Mouse (Mus musculus) liver, embryonic 12.5 days (tissue): ENCODE data around the gene Ube2n. TPM values are rescaled to one million over a fixed set of nuclear protein-coding genes. Genes with fewer than 3 reads are reported as not detected.
"Not testable (repeated sequence)": the region's sequence is repeated elsewhere in the genome, so short reads cannot be mapped to it uniquely, and the experiment has no call there.

Experiments used
- ATAC-seq: fragments of 200-750 bp; cut with Nextera tagmentation; 2 replicates; pipeline ENCODE4 v1.8.0; 2017; ENCODE audit warnings: moderate number of reproducible peaks, mild to moderate bottlenecking, moderate library complexity
- H3K27ac ChIP-seq: fragments of 300-500 bp; sonication (generic); 2 replicates; pipeline ENCODE4 v1.5.1; 2016; ENCODE audit warnings: mild to moderate bottlenecking
- H3K27me3 ChIP-seq: fragments of 300-500 bp; sonication (generic); replicated peaks from 2 replicates; pipeline ENCODE4 v1.6.1; 2016; ENCODE audit warnings: mild to moderate bottlenecking, moderate library complexity
- H3K36me3 ChIP-seq: fragments of 300-500 bp; sonication (generic); 2 replicates; pipeline ENCODE4 v1.6.1; 2016; ENCODE audit warnings: mild to moderate bottlenecking, moderate library complexity
- H3K4me1 ChIP-seq: fragments of 300-500 bp; sonication (generic); 2 replicates; pipeline ENCODE4 v1.6.1; 2016
- H3K4me2 ChIP-seq: fragments of 300-500 bp; sonication (generic); 2 replicates; pipeline ENCODE4 v1.6.1; 2016; ENCODE audit warnings: mild to moderate bottlenecking, moderate library complexity
- H3K4me3 ChIP-seq: fragments of 300-500 bp; sonication (generic); 2 replicates; pipeline ENCODE4 v1.5.1; 2016; ENCODE audit warnings: mild to moderate bottlenecking, moderate library complexity
- H3K9ac ChIP-seq: fragments of 300-500 bp; sonication (generic); 2 replicates; pipeline ENCODE4 v1.6.1; 2016; ENCODE audit warnings: mild to moderate bottlenecking, moderate library complexity
- H3K9me3 ChIP-seq: fragments of 300-500 bp; sonication (generic); replicated peaks from 2 replicates; pipeline ENCODE4 v1.6.1; 2016; ENCODE audit warnings: mild to moderate bottlenecking, moderate library complexity
- WGBS: fragments of 180-500 bp; shearing (Covaris S2); methylation state at CpG from one replicate; pipeline ENCODE4 v1.1.7; 2016; ENCODE audit not compliant: insufficient replicate concordance; 5-methylcytosine and 5-hydroxymethylcytosine counted together
- polyA plus RNA-seq: library from polyadenylated mRNA; unstranded; fragments of >200 nt; fragmentation: Nextera tagmentation; extraction: Ambion mirVana; gene quantifications from 2 replicates; pipeline ENCODE4 v1.2.1, GENCODE M21; 2016

Ube2n gene
- polyA plus RNA-seq, 1 experiment from 2014 or later = 193 TPM

GRCm38 (mm10) chr10:95545051-95545450, 30.1 kb downstream of the Ube2n start:
- H3K9ac ChIP-seq = no peak overlapping the region
- no peaks in the 10 kb centered on the region for H3K9me3 ChIP-seq
- H3K4me1 ChIP-seq = no peaks in the 10 kb centered on the region
- 74% methylated on average over 4 of the region's 4 CpGs for WGBS
- ATAC-seq = no peak
- H3K27ac ChIP-seq = no peak overlapping the region
- H3K36me3 ChIP-seq = peaks cover 72% of the 10 kb centered on the region
- H3K4me3 ChIP-seq = no peak overlapping the region
- H3K27me3 ChIP-seq = no peaks in the 10 kb centered on the region
- no peak overlapping the region for H3K4me2 ChIP-seq

- Histone ChIP-seq H3K4me3 (no peak overlapping the region), H3K27ac (no peak overlapping the region), H3K9me3 (no peaks in the 10 kb centered on the region), H3K4me2 (no peak overlapping the region), H3K4me1 (no peaks in the 10 kb centered on the region), H3K9ac (no peak overlapping the region), H3K27me3 (no peaks in the 10 kb centered on the region), H3K36me3 (peaks cover 83% of the 10 kb centered on the region)
- ATAC-seq = no peak
- 90% methylated on average over 2 of the region's 2 CpGs for WGBS
Observed at GRCm38 (mm10) chr10:95546178-95546577, 31.2 kb downstream of the Ube2n start.

- Histone ChIP-seq H3K9me3 (no peaks in the 10 kb centered on the region), H3K27ac (no peak overlapping the region), H3K4me2 (no peak overlapping the region), H3K9ac (no peak overlapping the region), H3K27me3 (no peaks in the 10 kb centered on the region), H3K4me1 (peaks cover 7% of the 10 kb centered on the region), H3K4me3 (no peak overlapping the region), H3K36me3 (peaks cover 95% of the 10 kb centered on the region)
- ATAC-seq = no peak
- 81% methylated on average over 11 of the region's 11 CpGs for WGBS
Observed at GRCm38 (mm10) chr10:95548154-95548826, 33.3 kb downstream of the Ube2n start.

- peaks cover 14% of the 10 kb centered on the region for H3K4me1 ChIP-seq
- peaks cover 97% of the 10 kb centered on the region for H3K36me3 ChIP-seq
- H3K4me3 ChIP-seq, ATAC-seq, H3K27me3 ChIP-seq, H3K27ac ChIP-seq, H3K9ac ChIP-seq, H3K4me2 ChIP-seq, H3K9me3 ChIP-seq: not testable (repeated sequence)
- WGBS = 80% methylated on average over 5 of the region's 5 CpGs
Observed at GRCm38 (mm10) chr10:95549080-95549479, 34.1 kb downstream of the Ube2n start.

GRCm38 (mm10) chr10:95550506-95550905, 35.6 kb downstream of the Ube2n start:
- no peaks in the 10 kb centered on the region for H3K27me3 ChIP-seq
- WGBS = 47% methylated on average over 1 of the region's 1 CpGs
- no peak overlapping the region for H3K9ac ChIP-seq
- no peak overlapping the region for H3K27ac ChIP-seq
- peaks cover 28% of the 10 kb centered on the region for H3K4me1 ChIP-seq
- ATAC-seq = no peak
- peaks cover 97% of the 10 kb centered on the region for H3K36me3 ChIP-seq
- no peak overlapping the region for H3K4me3 ChIP-seq
- no peak overlapping the region for H3K4me2 ChIP-seq
- no peaks in the 10 kb centered on the region for H3K9me3 ChIP-seq

- Histone ChIP-seq H3K9ac (no peak overlapping the region), H3K4me2 (no peak overlapping the region), H3K36me3 (peaks cover 97% of the 10 kb centered on the region), H3K9me3 (no peaks in the 10 kb centered on the region), H3K4me3 (no peak overlapping the region), H3K4me1 (peaks cover 37% of the 10 kb centered on the region), H3K27ac (no peak overlapping the region), H3K27me3 (no peaks in the 10 kb centered on the region)
- no peak for ATAC-seq
Observed at GRCm38 (mm10) chr10:95551752-95552151, 36.8 kb downstream of the Ube2n start.

GRCm38 (mm10) chr10:95552326-95552725, 37.4 kb downstream of the Ube2n start:
- Histone ChIP-seq H3K27ac (no peak overlapping the region), H3K4me2 (no peak overlapping the region), H3K4me1 (peaks cover 41% of the 10 kb centered on the region), H3K4me3 (no peak overlapping the region), H3K9ac (no peak overlapping the region), H3K36me3 (peaks cover 97% of the 10 kb centered on the region), H3K27me3 (no peaks in the 10 kb centered on the region), H3K9me3 (no peaks in the 10 kb centered on the region)
- WGBS = 70% methylated on average over 3 of the region's 3 CpGs
- ATAC-seq = no peak

GRCm38 (mm10) chr10:95555866-95556265, 40.9 kb downstream of the Ube2n start:
- WGBS = 84% methylated on average over 11 of the region's 11 CpGs
- peak overlapping the region; percentile 15; the same call in 1 of the 2 replicates for H3K4me2 ChIP-seq
- H3K9me3 ChIP-seq = no peaks in the 10 kb centered on the region
- H3K27me3 ChIP-seq = no peaks in the 10 kb centered on the region
- H3K4me1 ChIP-seq = peaks cover 75% of the 10 kb centered on the region
- H3K9ac ChIP-seq = no peak overlapping the region
- ATAC-seq = no peak
- H3K4me3 ChIP-seq = no peak overlapping the region
- H3K27ac ChIP-seq = no peak overlapping the region
- peaks cover 98% of the 10 kb centered on the region for H3K36me3 ChIP-seq

- WGBS = 80% methylated on average over 5 of the region's 5 CpGs
- H3K9me3 ChIP-seq = no peaks in the 10 kb centered on the region
- ATAC-seq = peak; percentile 48; the same call in 1 of the 2 replicates
- H3K27ac ChIP-seq = no peak overlapping the region
- H3K4me1 ChIP-seq = peaks cover 89% of the 10 kb centered on the region
- peak overlapping the region; percentile 24; the same call in 1 of the 2 replicates for H3K4me2 ChIP-seq
- H3K27me3 ChIP-seq = no peaks in the 10 kb centered on the region
- no peak overlapping the region for H3K4me3 ChIP-seq
- no peak overlapping the region for H3K9ac ChIP-seq
- peaks cover 96% of the 10 kb centered on the region for H3K36me3 ChIP-seq
Observed at GRCm38 (mm10) chr10:95557337-95557828, 42.4 kb downstream of the Ube2n start.

GRCm38 (mm10) chr10:95559426-95559825, 44.5 kb downstream of the Ube2n start:
- H3K4me3 ChIP-seq = peak overlapping the region; percentile 93
- no peaks in the 10 kb centered on the region for H3K27me3 ChIP-seq
- H3K4me2 ChIP-seq = peak overlapping the region; percentile 80
- no peak overlapping the region for H3K27ac ChIP-seq
- peaks cover 75% of the 10 kb centered on the region for H3K4me1 ChIP-seq
- peak overlapping the region; percentile 53; the same call in 1 of the 2 replicates for H3K9ac ChIP-seq
- 71% methylated on average over 7 of the region's 7 CpGs for WGBS
- no peaks in the 10 kb centered on the region for H3K9me3 ChIP-seq
- no peak for ATAC-seq
- peaks cover 78% of the 10 kb centered on the region for H3K36me3 ChIP-seq

GRCm38 (mm10) chr10:95560394-95560983, 45.5 kb downstream of the Ube2n start:
- peaks cover 67% of the 10 kb centered on the region for H3K36me3 ChIP-seq
- WGBS = 79% methylated on average over 9 of the region's 9 CpGs

GRCm38 (mm10) chr10:95561616-95562015, 46.7 kb downstream of the Ube2n start:
- 63% methylated on average over 7 of the region's 7 CpGs for WGBS
- Histone ChIP-seq H3K4me2 (peak overlapping the region; percentile 80), H3K4me1 (peaks cover 78% of the 10 kb centered on the region), H3K4me3 (peak overlapping the region; percentile 93), H3K27me3 (no peaks in the 10 kb centered on the region), H3K9ac (peak overlapping the region; percentile 97), H3K9me3 (no peaks in the 10 kb centered on the region), H3K27ac (peak overlapping the region; percentile 90; the same call in 1 of the 2 replicates), H3K36me3 (peaks cover 56% of the 10 kb centered on the region)
- no peak for ATAC-seq

More at GRCm38 (mm10) chr10:95560394-95560983, 45.5 kb downstream of the Ube2n start:
- Histone ChIP-seq H3K4me2 (peak overlapping the region; percentile 80), H3K27me3 (no peaks in the 10 kb centered on the region), H3K4me3 (peak overlapping the region; percentile 93), H3K4me1 (peaks cover 75% of the 10 kb centered on the region), H3K27ac (peak overlapping the region; percentile 51), H3K9ac (peak overlapping the region; percentile 53), H3K9me3 (no peaks in the 10 kb centered on the region)
- no peak for ATAC-seq
